Mouse (Mus musculus) lung, adult 2 months (tissue): Measurements from ENCODE around the gene Sin3a.

Source experiments
- CTCF ChIP-seq: fragments of 200-500 bp; IDR thresholded peaks from 2 replicates; pipeline ENCODE4 v1.5.1; 2011; ENCODE audit warnings: mild to moderate bottlenecking, low read length, control low read depth; ENCODE audit not compliant: insufficient read depth
- POLR2A ChIP-seq: fragments of 200-500 bp; IDR thresholded peaks from 2 replicates; pipeline ENCODE4 v1.6.1; 2011; ENCODE audit warnings: low read depth, mild to moderate bottlenecking, control low read depth, low read length, borderline replicate concordance; ENCODE audit errors: extremely low read depth

DNA sequence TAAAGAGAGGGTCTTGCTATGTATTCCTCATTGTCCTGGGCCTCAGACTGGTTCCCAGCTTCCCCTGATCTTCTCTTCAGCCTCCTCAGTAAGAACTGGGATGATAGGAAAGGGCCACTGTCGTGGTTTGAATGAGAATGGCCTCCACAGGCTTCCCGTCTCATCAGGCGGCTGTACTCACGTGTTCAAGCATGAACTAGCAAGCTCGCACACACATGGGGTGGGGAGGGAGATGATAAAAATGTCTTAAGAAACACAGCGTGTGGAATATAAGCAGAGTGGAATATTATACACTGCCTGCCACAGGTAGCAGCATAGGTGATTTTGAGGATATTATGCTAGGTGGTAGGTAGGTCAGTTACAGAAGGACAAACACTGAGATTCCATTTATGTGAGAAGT, 77.2 kb downstream of the Sin3a start:
- TF ChIP-seq CTCF: no peak
- no peak for TF ChIP-seq POLR2A
